Mouse (Mus musculus): ENCODE measurements around the gene Tmco4. TPM values are rescaled to one million over a fixed set of nuclear protein-coding genes. Genes with fewer than 3 reads are reported as not detected.

Tmco4 gene
- polyA plus RNA-seq, 2 experiments, result 1.2 to 2.1 TPM

DNA sequence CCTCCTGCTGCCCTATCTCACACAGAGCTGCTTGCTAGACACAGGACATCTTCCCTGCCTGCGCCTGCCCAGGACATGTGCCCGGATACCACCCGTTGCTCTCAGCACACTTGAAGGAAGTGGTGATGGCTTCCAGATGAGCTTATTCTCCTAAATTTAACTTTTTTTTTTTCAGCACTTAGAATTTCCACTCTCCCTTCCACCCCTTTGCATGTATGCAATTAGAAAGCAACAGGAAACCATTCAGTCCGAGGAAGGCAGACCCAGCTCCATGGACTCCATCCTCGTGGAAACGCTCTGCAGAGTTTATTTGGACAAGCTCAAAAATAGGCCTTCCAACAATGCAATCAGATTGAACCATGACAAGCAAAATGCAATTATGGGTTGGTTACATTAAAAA is 128.9 kb downstream of the Tmco4 start:
- Histone ChIP-seq H3K4me3 (ENCODE audit: insufficient read depth in 1 of 2, low read depth in 2 of 2, low read length in 2 of 2) (no peak overlapping the region), H3K9me3 (ENCODE audit: control insufficient read depth, low read length) (no peaks in the 10 kb centered on the region), H3K27ac (no peak overlapping the region), H3K27me3 (ENCODE audit: control insufficient read depth, insufficient read depth, low read length) (no peaks in the 10 kb centered on the region), H3K36me3 (replicated peaks; ENCODE audit: control insufficient read depth, insufficient read depth, low read depth) (peaks cover 16% of the 10 kb centered on the region), H3K4me2 (ENCODE audit: low read depth) (no peak overlapping the region), H3K4me1 (replicated peaks; ENCODE audit: control insufficient read depth in 2 of 2, insufficient read depth in 2 of 2, low read length in 1 of 2) (no peaks in the 10 kb centered on the region), H3K9ac (replicated peaks) (no peak overlapping the region)
- TF ChIP-seq EP300 (IDR thresholded peaks at IDR 0.05; ENCODE audit: low read depth), result no peak
- TF ChIP-seq CTCF (IDR thresholded peaks at IDR 0.05; ENCODE audit: low read depth), result no peak
- WGBS (ENCODE audit: insufficient replicate concordance), result 83% methylated on average over 6 of the region's 6 CpGs
- DNase-seq (ENCODE audit: low read depth in 3 of 3, low spot score in 3 of 3) (no peak), ATAC-seq (ENCODE audit: insufficient read depth) (no peak)

DNA sequence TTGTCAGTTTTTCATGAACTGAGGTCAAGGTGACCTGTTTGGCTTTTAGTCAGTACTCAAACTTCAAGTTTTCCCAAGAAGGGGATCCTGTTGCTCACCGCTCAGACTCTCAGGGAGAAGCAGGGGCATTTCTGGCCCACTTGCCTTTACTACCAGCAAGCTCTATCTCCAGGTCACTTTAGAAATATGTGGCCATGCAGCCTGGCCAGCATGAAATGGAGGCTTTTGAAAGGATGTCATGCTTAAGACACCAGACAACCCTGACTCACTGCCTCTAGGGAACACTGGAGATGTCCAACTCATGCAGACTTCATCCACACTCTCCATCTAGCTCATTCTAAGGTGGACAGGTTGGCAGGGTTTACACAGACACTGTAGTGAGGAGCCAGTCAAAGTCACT is 132.8 kb downstream of the Tmco4 start:
- ATAC-seq (ENCODE audit: insufficient read depth) (no peak), DNase-seq (ENCODE audit: low read depth in 3 of 3, low spot score in 3 of 3) (no peak)
- Histone ChIP-seq H3K9ac (replicated peaks) (no peak overlapping the region), H3K4me2 (ENCODE audit: low read depth) (no peak overlapping the region), H3K4me1 (replicated peaks; ENCODE audit: control insufficient read depth in 2 of 2, insufficient read depth in 2 of 2, low read length in 1 of 2) (peaks cover 0 to 10% of the 10 kb centered on the region in 2 experiments; a peak in 3 of 4 replicates), H3K27me3 (ENCODE audit: control insufficient read depth, insufficient read depth, low read length) (no peaks in the 10 kb centered on the region), H3K36me3 (replicated peaks; ENCODE audit: control insufficient read depth, insufficient read depth, low read depth) (peaks cover 16% of the 10 kb centered on the region), H3K4me3 (ENCODE audit: insufficient read depth in 1 of 2, low read depth in 2 of 2, low read length in 2 of 2) (no peak overlapping the region), H3K27ac (no peak overlapping the region), H3K9me3 (ENCODE audit: control insufficient read depth, low read length) (no peaks in the 10 kb centered on the region)
- WGBS (ENCODE audit: insufficient replicate concordance), result 91% methylated on average over 1 of the region's 1 CpGs
- TF ChIP-seq EP300 (IDR thresholded peaks at IDR 0.05; ENCODE audit: low read depth), result no peak
- no peak for TF ChIP-seq CTCF (IDR thresholded peaks at IDR 0.05; ENCODE audit: low read depth)

Other genes with a start within 250 kb of the Tmco4 start
- gene Pla2g2c, start 248.1 kb upstream of the Tmco4 start, polyA plus RNA-seq (2012; rRNA removed), result 0.01 TPM in 1 of 2 replicates, not detected in the other
- not detected in 2 replicates for gene Pla2g2c, start 248.1 kb upstream of the Tmco4 start, polyA plus RNA-seq (2014; fragmentation: Nextera tagmentation; extraction: Ambion mirVana)
- 0.04 and 0.06 TPM in 2 replicates for gene Ubxn10, start 235.7 kb upstream of the Tmco4 start, polyA plus RNA-seq (2012; rRNA removed)
- 0.09 and 0.11 TPM in 2 replicates for gene Ubxn10, start 235.7 kb upstream of the Tmco4 start, polyA plus RNA-seq (2014; fragmentation: Nextera tagmentation; extraction: Ambion mirVana)
- 0.02 TPM in 2 replicates for gene Pla2g2f, start 215.3 kb upstream of the Tmco4 start, polyA plus RNA-seq (2012; rRNA removed)
- gene Pla2g2f, start 215.3 kb upstream of the Tmco4 start, polyA plus RNA-seq (2014; fragmentation: Nextera tagmentation; extraction: Ambion mirVana), result not detected in 2 replicates
- gene Pla2g2d, start 197.2 kb upstream of the Tmco4 start, polyA plus RNA-seq (2012; rRNA removed), result not detected in 2 replicates
- not detected in 2 replicates for gene Pla2g2d, start 197.2 kb upstream of the Tmco4 start, polyA plus RNA-seq (2014; fragmentation: Nextera tagmentation; extraction: Ambion mirVana)
- not detected in 2 replicates for gene Pla2g5, start 109.4 kb upstream of the Tmco4 start, polyA plus RNA-seq (2012; rRNA removed)
- not detected in 2 replicates for gene Pla2g5, start 109.4 kb upstream of the Tmco4 start, polyA plus RNA-seq (2014; fragmentation: Nextera tagmentation; extraction: Ambion mirVana)
- gene Gm13030, start 98.9 kb upstream of the Tmco4 start, polyA plus RNA-seq (2012; rRNA removed), result not detected in 2 replicates
- gene Gm13030, start 98.9 kb upstream of the Tmco4 start, polyA plus RNA-seq (2014; fragmentation: Nextera tagmentation; extraction: Ambion mirVana), result not detected in 2 replicates
- not detected in 2 replicates for gene Pla2g2e, start 94.9 kb upstream of the Tmco4 start, polyA plus RNA-seq (2012; rRNA removed)
- gene Pla2g2e, start 94.9 kb upstream of the Tmco4 start, polyA plus RNA-seq (2014; fragmentation: Nextera tagmentation; extraction: Ambion mirVana), result not detected in 2 replicates
- gene Otud3, start 58.9 kb upstream of the Tmco4 start, polyA plus RNA-seq (2012; rRNA removed), result 1.1 and 1.5 TPM in 2 replicates
- 0.75 and 0.94 TPM in 2 replicates for gene Otud3, start 58.9 kb upstream of the Tmco4 start, polyA plus RNA-seq (2014; fragmentation: Nextera tagmentation; extraction: Ambion mirVana)
- 0.13 and 0.21 TPM in 2 replicates for gene Rnf186, start 5.8 kb upstream of the Tmco4 start, polyA plus RNA-seq (2012; rRNA removed)
- 0.18 and 0.25 TPM in 2 replicates for gene Rnf186, start 5.8 kb upstream of the Tmco4 start, polyA plus RNA-seq (2014; fragmentation: Nextera tagmentation; extraction: Ambion mirVana)
- gene Htr6, start 102.7 kb downstream of the Tmco4 start, polyA plus RNA-seq (2012; rRNA removed), result not detected in 2 replicates
- gene Htr6, start 102.7 kb downstream of the Tmco4 start, polyA plus RNA-seq (2014; fragmentation: Nextera tagmentation; extraction: Ambion mirVana), result not detected in 2 replicates
- 0.74 and 0.80 TPM in 2 replicates for gene Nbl1, start 120.1 kb downstream of the Tmco4 start, polyA plus RNA-seq (2012; rRNA removed)
- 0.63 and 0.91 TPM in 2 replicates for gene Nbl1, start 120.1 kb downstream of the Tmco4 start, polyA plus RNA-seq (2014; fragmentation: Nextera tagmentation; extraction: Ambion mirVana)
- gene Minos1, start 158.2 kb downstream of the Tmco4 start, polyA plus RNA-seq (2012; rRNA removed), result 29.1 and 94.0 TPM in 2 replicates
- gene Minos1, start 158.2 kb downstream of the Tmco4 start, polyA plus RNA-seq (2014; fragmentation: Nextera tagmentation; extraction: Ambion mirVana), result 391 and 424 TPM in 2 replicates
- 55.4 and 63.0 TPM in 2 replicates for gene Capzb, start 220.0 kb downstream of the Tmco4 start, polyA plus RNA-seq (2012; rRNA removed)
- 105 and 110 TPM in 2 replicates for gene Capzb, start 220.0 kb downstream of the Tmco4 start, polyA plus RNA-seq (2014; fragmentation: Nextera tagmentation; extraction: Ambion mirVana)